Mouse (Mus musculus): ENCODE measurements around the gene Zc3h8.

GRCm38 (mm10) chr2:128954186-128954585 is 10.3 kb upstream of the Zc3h8 start:
- TF ChIP-seq CTCF (conservative IDR thresholded peaks at IDR 0.05; ENCODE audit: low read length) (no peak), NANOG (IDR thresholded peaks at IDR 0.05; ENCODE audit: borderline replicate concordance, low read length) (no peak)
